Mouse (Mus musculus) erythroblast, embryonic 14.5 days (primary cell): ENCODE results near the gene Hdx.

ENCODE experiments used
- GATA1 ChIP-seq: IDR thresholded peaks from 2 replicates; pipeline ENCODE4 v1.6.1; 2012; ENCODE audit warnings: low read length, inconsistent platforms, mixed read lengths
- TAL1 ChIP-seq: IDR thresholded peaks from 3 replicates; pipeline ENCODE4 v1.6.1; 2012; ENCODE audit warnings: low read length, inconsistent platforms, mixed read lengths

DNA sequence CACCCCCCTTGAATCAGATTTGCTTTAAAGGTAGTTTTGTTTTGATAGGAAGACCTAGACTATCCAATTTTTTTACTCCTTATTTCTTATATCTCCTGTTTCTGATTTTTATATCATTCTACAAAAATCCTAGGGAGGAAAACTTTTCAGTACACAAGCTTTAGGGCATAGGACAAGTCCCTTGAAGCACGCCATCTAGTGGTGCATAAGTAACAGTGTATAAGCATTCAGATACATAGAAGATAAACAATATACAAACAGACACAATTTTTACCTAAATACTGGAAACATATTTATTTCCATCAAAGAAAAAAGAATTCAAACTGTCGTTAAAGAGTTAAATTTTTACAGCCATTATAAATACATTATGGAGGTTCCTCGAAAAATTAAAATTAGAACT, 11.2 kb downstream of the Hdx start:
- TF ChIP-seq GATA1 (no peak), TAL1 (no peak)
